Comparison of ENCODE assay signal across 9 mouse cellular contexts in the genomic region with DNA sequence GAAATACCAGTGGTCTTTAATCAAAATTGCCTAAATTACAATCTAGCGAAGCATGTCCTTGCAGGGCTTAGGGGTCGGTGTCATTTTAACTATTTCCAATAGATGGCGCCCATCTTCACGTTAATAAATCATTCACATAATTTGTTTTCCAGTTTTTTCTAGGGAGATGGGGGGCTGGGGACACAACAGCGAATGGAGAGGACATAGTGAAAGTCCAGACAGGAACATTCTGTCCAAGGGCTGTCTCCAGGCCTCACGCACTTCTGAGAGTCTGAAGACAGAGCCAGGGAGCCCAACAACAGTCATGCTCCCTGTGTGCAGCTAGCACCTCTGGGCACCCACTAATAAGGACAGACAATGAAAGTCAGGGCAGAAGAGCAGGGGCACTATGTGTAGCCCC. TPM values are rescaled to one million over a fixed set of nuclear protein-coding genes. Genes with fewer than 3 reads are reported as not detected.
DNase-seq lines count a peak whose midpoint lies in the region; ATAC-seq and TF ChIP-seq lines count a peak whose summit lies in the region.
"Had no signal": no experiment of that assay in that cellular context is flagged by ENCODE, and none has a peak within 500 bp of the region (broad histone marks: within the 10 kb centered on the region; RNA-seq: fewer than 3 reads in every experiment).

No protein-coding gene starts in this region.

- H3K4me2 ChIP-seq in forebrain, embryonic 14.5 days (ENCODE audit: low read length) = no peak overlapping the region
- peak overlapping the region; percentile 21; the same call in 1 of the 2 replicates for H3K4me2 ChIP-seq in heart, postnatal 0 days (ENCODE audit: low read depth, low read length)
- H3K4me2 ChIP-seq: hindbrain, embryonic 15.5 days had no signal

- WGBS in forebrain, embryonic 14.5 days = 17% methylated on average over 6 of the region's 6 CpGs
- WGBS in forebrain, embryonic 10.5 days = 21% methylated on average over 6 of the region's 6 CpGs
- 15% methylated on average over 6 of the region's 6 CpGs for WGBS in heart, postnatal 0 days

- H3K4me3 ChIP-seq in forebrain, embryonic 14.5 days (ENCODE audit: low read depth, low read length) = no peak overlapping the region
- no peak overlapping the region for H3K4me3 ChIP-seq in forebrain, embryonic 10.5 days
- H3K4me3 ChIP-seq in heart, postnatal 0 days (ENCODE audit: low read depth, low read length) = no peak overlapping the region
- H3K4me3 ChIP-seq: hindbrain, embryonic 15.5 days had no signal

- peak; percentile 83 for DNase-seq in forebrain, embryonic 14.5 days (ENCODE audit: low spot score)
- no peak for DNase-seq in forebrain, embryonic 10.5 days (ENCODE audit: extremely low spot score, low spot score)
- DNase-seq in B cell, adult 2 months = peak; percentile 10 to 32
- DNase-seq in cerebellum, postnatal 10 days = peak; percentile 68 to 79
- peak; percentile 59 for DNase-seq in heart, postnatal 0 days (ENCODE audit: low spot score)
- peak; percentile 33 to 61 for DNase-seq in layer of hippocampus, postnatal 14 days (ENCODE audit: low spot score in 2 of 2)
- DNase-seq in retina, embryonic 14.5 days (ENCODE audit: low spot score) = peak; percentile 85
- DNase-seq in urinary bladder, adult 18-20 months (ENCODE audit: low spot score in 2 of 2) = no peak

- H3K9ac ChIP-seq in forebrain, embryonic 14.5 days (ENCODE audit: low read length) = no peak overlapping the region
- no peak overlapping the region for H3K9ac ChIP-seq in heart, postnatal 0 days (replicated peaks; ENCODE audit: low read depth, low read length)
- H3K9ac ChIP-seq: hindbrain, embryonic 15.5 days had no signal

- TF ChIP-seq CTCF in heart, postnatal 0 days (IDR thresholded peaks at IDR 0.05; ENCODE audit: low read depth) = peak; percentile 57

- no peaks in the 10 kb centered on the region for H3K27me3 ChIP-seq in forebrain, embryonic 14.5 days (replicated peaks; ENCODE audit: control insufficient read depth, insufficient read depth, low read length)
- H3K27me3 ChIP-seq in forebrain, embryonic 10.5 days (ENCODE audit: poor library complexity, severe bottlenecking) = 0 out of 2 replicates have a peak, but pooled peaks cover 5% of the 10 kb centered on the region
- H3K27me3 ChIP-seq in heart, postnatal 0 days (ENCODE audit: control insufficient read depth, insufficient read depth, low read length) = no peaks in the 10 kb centered on the region
- H3K27me3 ChIP-seq: hindbrain, embryonic 15.5 days had no signal

- ATAC-seq in forebrain, embryonic 14.5 days = no peak
- no peak for ATAC-seq in heart, postnatal 0 days (ENCODE audit: insufficient read depth, low read depth)

- no peaks in the 10 kb centered on the region for H3K36me3 ChIP-seq in forebrain, embryonic 14.5 days (ENCODE audit: control insufficient read depth, insufficient read depth, low read length)
- H3K36me3 ChIP-seq in forebrain, embryonic 10.5 days (replicated peaks) = no peaks in the 10 kb centered on the region
- no peaks in the 10 kb centered on the region for H3K36me3 ChIP-seq in heart, postnatal 0 days (replicated peaks; ENCODE audit: control insufficient read depth, insufficient read depth, low read length)
- H3K36me3 ChIP-seq: hindbrain, embryonic 15.5 days had no signal

- H3K4me1 ChIP-seq in forebrain, embryonic 14.5 days (ENCODE audit: control insufficient read depth, insufficient read depth, low read length) = peaks cover 8% of the 10 kb centered on the region
- peaks cover 20% of the 10 kb centered on the region for H3K4me1 ChIP-seq in forebrain, embryonic 10.5 days
- peaks cover 8% of the 10 kb centered on the region; the same call in 1 of the 2 replicates for H3K4me1 ChIP-seq in heart, postnatal 0 days (ENCODE audit: control insufficient read depth, insufficient read depth)

- no peaks in the 10 kb centered on the region for H3K9me3 ChIP-seq in forebrain, embryonic 14.5 days (replicated peaks; ENCODE audit: control insufficient read depth, low read length)
- H3K9me3 ChIP-seq in forebrain, embryonic 10.5 days = no peaks in the 10 kb centered on the region
- H3K9me3 ChIP-seq in heart, postnatal 0 days (replicated peaks; ENCODE audit: control insufficient read depth, low read length) = no peaks in the 10 kb centered on the region
- H3K9me3 ChIP-seq: hindbrain, embryonic 15.5 days had no signal

- no peak for TF ChIP-seq EP300 in heart, postnatal 0 days (IDR thresholded peaks at IDR 0.05; ENCODE audit: low read depth)

- H3K27ac ChIP-seq in forebrain, embryonic 14.5 days (ENCODE audit: low read depth, low read length) = no peak overlapping the region
- no peak overlapping the region for H3K27ac ChIP-seq in forebrain, embryonic 10.5 days
- H3K27ac ChIP-seq in heart, postnatal 0 days (ENCODE audit: low read depth) = no peak overlapping the region; the same call in 1 of the 2 replicates
- H3K27ac ChIP-seq: hindbrain, embryonic 15.5 days had no signal

RNA-seq across cellular contexts. Expression of a gene that starts 2.2 kb away (rescaled TPM):
- 10.1 and 13.1 TPM in 2 replicates for polyA plus RNA-seq in forebrain, embryonic 14.5 days (2014; fragmentation: Nextera tagmentation; extraction: Ambion mirVana)
- 4.3 and 5.2 TPM in 2 replicates for polyA plus RNA-seq in forebrain, embryonic 10.5 days (2016; fragmentation: Nextera tagmentation; extraction: Ambion mirVana)
- total RNA-seq in heart, postnatal 0 days (2014; rRNA removed; ENCODE audit: low replicate concordance) = 13.4 and 20.9 TPM in 2 replicates
- 4.3 and 4.9 TPM in 2 replicates for polyA plus RNA-seq in heart, postnatal 0 days (2015; fragmentation: Nextera tagmentation; extraction: Ambion mirVana)
- 10 to 100 TPM; 13.8 to 15.6 TPM for total RNA-seq in layer of hippocampus, postnatal 14 days (2021)

Comparison
In these comparisons a context has a peak if more than half of its experiments do, and no peak if none do; other contexts are left out.
1. DNase-seq: peak in forebrain, embryonic 14.5 days (single experiment), B cell, adult 2 months (2 of 2), cerebellum, postnatal 10 days (2 of 2), heart, postnatal 0 days (single experiment), layer of hippocampus, postnatal 14 days (2 of 2) and retina, embryonic 14.5 days (single experiment); none in forebrain, embryonic 10.5 days (single experiment) and urinary bladder, adult 18-20 months (0 of 2).